Mouse (Mus musculus) cortical plate, adult 2 months (tissue): Measurements from ENCODE around the gene Olfr1199.

Experiments used
- CTCF ChIP-seq: fragments of 200-500 bp; IDR thresholded peaks from 2 replicates; pipeline ENCODE4 v1.5.1; 2011; ENCODE audit warnings: mild to moderate bottlenecking, control low read depth, low read length; ENCODE audit not compliant: insufficient read depth; ENCODE audit errors: extremely low read depth
- POLR2A ChIP-seq: fragments of 200-500 bp; IDR thresholded peaks from 2 replicates; pipeline ENCODE4 v1.6.1; 2011; ENCODE audit warnings: mild to moderate bottlenecking, low read length, control low read depth; ENCODE audit not compliant: insufficient read depth; ENCODE audit errors: extremely low read depth

GRCm38 (mm10) chr2:88760369-88760768 lies at the start of gene Olfr1199:
- TF ChIP-seq POLR2A: no peak
- no peak for TF ChIP-seq CTCF
